Mouse (Mus musculus) limb, embryonic 14.5 days (tissue): ENCODE data around the gene Usb1. TPM values are rescaled to one million over a fixed set of nuclear protein-coding genes. Genes with fewer than 3 reads are reported as not detected.

Source experiments
- ATAC-seq: fragments of 200-750 bp; cut with Nextera tagmentation; 2 replicates; pipeline ENCODE4 v1.8.0; 2017; ENCODE audit warnings: low read depth, moderate number of reproducible peaks, moderate TSS enrichment; ENCODE audit not compliant: low FRiP score
- DNase-seq: peaks from one replicate; pipeline ENCODE4 v3.0.0-alpha.2; 2015; ENCODE audit warnings: low spot score
- H3K27ac ChIP-seq: fragments of 300-500 bp; sonication (generic); replicated peaks from 2 replicates; pipeline ENCODE4 v1.5.1; 2014; ENCODE audit warnings: low read depth, mild to moderate bottlenecking, low read length, moderate library complexity, mixed read lengths
- H3K27me3 ChIP-seq: fragments of 300-500 bp; sonication (generic); 2 replicates; pipeline ENCODE4 v1.6.1; 2014; ENCODE audit warnings: low read length, mixed read lengths; ENCODE audit not compliant: control insufficient read depth, insufficient read depth
- H3K36me3 ChIP-seq: fragments of 300-500 bp; sonication (generic); 2 replicates; pipeline ENCODE4 v1.6.1; 2014; ENCODE audit warnings: mild to moderate bottlenecking, low read length, moderate library complexity, mixed read lengths; ENCODE audit not compliant: control insufficient read depth, insufficient read depth
- H3K4me1 ChIP-seq: fragments of 300-500 bp; sonication (generic); 2 replicates; pipeline ENCODE4 v1.6.1; 2014; ENCODE audit warnings: antibody characterized with exemption, low read length, mixed read lengths; ENCODE audit not compliant: control insufficient read depth, insufficient read depth
- H3K4me2 ChIP-seq: fragments of 300-500 bp; sonication (generic); replicated peaks from 2 replicates; pipeline ENCODE4 v1.6.1; 2014; ENCODE audit warnings: low read depth, mild to moderate bottlenecking, low read length, moderate library complexity; ENCODE audit not compliant: severe bottlenecking
- H3K4me3 ChIP-seq: fragments of 300-500 bp; sonication (generic); replicated peaks from 2 replicates; pipeline ENCODE4 v1.5.1; 2014; ENCODE audit warnings: low read length
- H3K9ac ChIP-seq: fragments of 300-500 bp; sonication (generic); 2 replicates; pipeline ENCODE4 v1.6.1; 2014; ENCODE audit warnings: mild to moderate bottlenecking, low read depth, low read length, moderate library complexity; ENCODE audit not compliant: severe bottlenecking
- H3K9me3 ChIP-seq: fragments of 300-500 bp; sonication (generic); 2 replicates; pipeline ENCODE4 v1.6.1; 2016; ENCODE audit warnings: low read length; ENCODE audit not compliant: control insufficient read depth
- POLR2A ChIP-seq: fragments of 200-500 bp; IDR thresholded peaks from 2 replicates; pipeline ENCODE4 v1.8.0; 2012; ENCODE audit warnings: inconsistent platforms, mild to moderate bottlenecking, moderate library complexity, borderline replicate concordance; ENCODE audit not compliant: insufficient read depth, insufficient read length; ENCODE audit errors: extremely low read depth
- WGBS: fragments of 180-500 bp; shearing (Covaris S2); extraction: QIAGEN DNeasy Blood & Tissue Kit; methylation state at CpG from one replicate; pipeline ENCODE4 v1.1.7; 2014; 5-methylcytosine and 5-hydroxymethylcytosine counted together
- polyA plus RNA-seq, 2 experiments: library from polyadenylated mRNA; depleted of rRNA in 1 of 2; stranded (reverse) in 1 of 2; unstranded in 1 of 2; fragments of >200 nt; fragmentation: Nextera tagmentation in 1 of 2; extraction: Ambion mirVana in 1 of 2; gene quantifications; 2 replicates each; pipeline versions ENCODE4 v1.2.1 to v1.2.3; 2012 to 2014

The Usb1 gene
- polyA plus RNA-seq, 2 experiments: 34.7 to 46.6 TPM

DNA sequence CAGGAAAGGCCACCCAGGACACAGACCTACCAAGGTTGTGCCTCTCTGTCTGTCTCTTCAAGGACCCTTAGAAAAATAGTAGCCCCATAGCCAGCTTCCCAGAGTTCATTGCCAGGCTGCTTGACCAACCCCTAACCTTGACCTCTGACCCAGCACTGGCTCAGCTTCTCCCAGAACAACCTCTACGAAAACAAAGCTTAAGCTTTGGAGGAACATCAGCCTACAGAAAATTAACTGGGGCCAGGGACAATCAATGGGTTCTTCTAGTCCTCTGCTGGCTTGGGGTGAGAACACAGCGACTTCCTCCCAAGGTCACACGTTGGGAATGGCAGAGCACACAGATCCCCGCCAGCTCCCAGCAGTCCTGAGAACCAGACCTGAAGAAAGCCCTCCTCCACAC, 26.6 kb upstream of the Usb1 start:
- TF ChIP-seq POLR2A: no peak
- H3K4me2 ChIP-seq: no peak overlapping the region
- no peak overlapping the region for H3K9ac ChIP-seq
- no peak overlapping the region for H3K4me3 ChIP-seq
- WGBS: 66% methylated on average over 4 of the region's 4 CpGs
- no peaks in the 10 kb centered on the region for H3K9me3 ChIP-seq
- no peak overlapping the region for H3K27ac ChIP-seq
- H3K4me1 ChIP-seq: no peaks in the 10 kb centered on the region
- DNase-seq (no peak), ATAC-seq (no peak)
- H3K27me3 ChIP-seq: no peaks in the 10 kb centered on the region
- H3K36me3 ChIP-seq: no peaks in the 10 kb centered on the region

- no peaks in the 10 kb centered on the region for H3K27me3 ChIP-seq
- no peaks in the 10 kb centered on the region for H3K4me1 ChIP-seq
- H3K4me2 ChIP-seq: no peak within 1 kb of the TSS
- H3K9me3 ChIP-seq: no peaks in the 10 kb centered on the region
- DNase-seq (no peak), ATAC-seq (no peak)
- WGBS: 27% methylated on average over 6 of the region's 6 CpGs
- H3K36me3 ChIP-seq: no peaks in the 10 kb centered on the region
- no peak within 1 kb of the TSS for H3K9ac ChIP-seq
- TF ChIP-seq POLR2A: no peak
- no peak within 1 kb of the TSS for H3K4me3 ChIP-seq
- H3K27ac ChIP-seq: no peak within 1 kb of the TSS
These were observed 25.7 kb upstream of the Usb1 start, which contains the start of gene Cngb1 for GRCm38 (mm10) chr8:95306431-95306830. Gene Cngb1, minus strand, starts transcription at chr8:95306585.

GRCm38 (mm10) chr8:95310342-95310970, 21.6 kb upstream of the Usb1 start, which contains the start of gene Tepp:
Gene Tepp, plus strand, starts transcription at chr8:95310566.
- no peak for TF ChIP-seq POLR2A
- 33% methylated on average over 6 of the region's 6 CpGs for WGBS
- Histone ChIP-seq H3K27ac (no peak within 1 kb of the TSS), H3K4me2 (no peak within 1 kb of the TSS), H3K9ac (no peak within 1 kb of the TSS), H3K4me1 (no peaks in the 10 kb centered on the region), H3K9me3 (no peaks in the 10 kb centered on the region), H3K36me3 (no peaks in the 10 kb centered on the region), H3K27me3 (no peaks in the 10 kb centered on the region), H3K4me3 (no peak within 1 kb of the TSS)
- no peak for DNase-seq
- no peak for ATAC-seq

DNA sequence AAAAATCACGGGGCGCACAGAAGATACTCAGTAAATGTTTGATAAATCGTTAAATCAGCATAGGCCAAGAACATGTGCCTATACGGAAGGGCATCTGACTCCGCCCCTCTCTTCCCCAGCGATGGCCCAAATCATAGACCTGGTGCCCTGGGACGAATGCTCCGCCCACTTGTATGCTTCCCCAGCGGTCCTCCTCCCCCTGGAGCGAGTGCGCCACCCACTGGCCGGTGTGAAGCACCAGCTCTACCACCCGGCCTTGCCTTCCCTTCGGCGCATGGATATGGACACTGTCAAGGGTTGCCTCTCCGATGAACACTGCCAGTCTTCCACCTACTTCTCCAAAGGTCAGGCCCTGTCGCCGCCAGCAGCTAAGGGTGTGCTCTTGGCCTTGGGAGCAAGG, 19.2 kb upstream of the Usb1 start:
- Histone ChIP-seq H3K4me3 (no peak overlapping the region), H3K27me3 (no peaks in the 10 kb centered on the region), H3K9ac (no peak overlapping the region), H3K27ac (no peak overlapping the region), H3K4me2 (no peak overlapping the region), H3K4me1 (no peaks in the 10 kb centered on the region), H3K36me3 (no peaks in the 10 kb centered on the region), H3K9me3 (no peaks in the 10 kb centered on the region)
- ATAC-seq (no peak), DNase-seq (no peak)
- TF ChIP-seq POLR2A: no peak
- WGBS: 70% methylated on average over 17 of the region's 18 CpGs

GRCm38 (mm10) chr8:95313857-95314256, 18.2 kb upstream of the Usb1 start:
- no peak overlapping the region for H3K4me2 ChIP-seq
- no peak for ATAC-seq
- no peaks in the 10 kb centered on the region for H3K9me3 ChIP-seq
- no peak for DNase-seq
- no peak for TF ChIP-seq POLR2A
- no peak overlapping the region for H3K4me3 ChIP-seq
- 88% methylated on average over 6 of the region's 6 CpGs for WGBS
- no peak overlapping the region for H3K27ac ChIP-seq
- no peaks in the 10 kb centered on the region for H3K27me3 ChIP-seq
- H3K4me1 ChIP-seq: no peaks in the 10 kb centered on the region
- H3K36me3 ChIP-seq: no peaks in the 10 kb centered on the region
- H3K9ac ChIP-seq: no peak overlapping the region

DNA sequence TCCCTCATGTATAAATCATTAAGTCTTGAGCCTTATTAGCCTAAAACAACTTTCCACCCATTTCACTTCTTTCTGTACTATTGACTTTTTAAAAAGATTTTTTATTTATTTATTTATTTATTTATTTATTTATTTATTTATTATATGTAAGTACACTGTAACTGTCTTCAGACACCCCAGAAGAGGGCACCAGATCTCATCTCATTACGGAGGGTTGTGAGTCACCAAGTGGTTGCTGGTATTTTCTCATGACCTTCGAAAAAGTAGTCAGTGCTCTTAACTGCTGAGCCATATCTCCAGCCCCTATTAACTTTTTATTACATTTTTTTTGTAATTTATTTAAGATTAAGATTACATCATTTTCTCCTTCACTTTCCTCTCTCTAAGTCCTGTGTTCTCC, 17.4 kb upstream of the Usb1 start:
- no peaks in the 10 kb centered on the region for H3K27me3 ChIP-seq
- H3K4me1 ChIP-seq: no peaks in the 10 kb centered on the region
- TF ChIP-seq POLR2A: no peak
- H3K36me3 ChIP-seq: no peaks in the 10 kb centered on the region
- H3K4me3 ChIP-seq: no peak overlapping the region
- ATAC-seq (no peak), DNase-seq (no peak)
- no peak overlapping the region for H3K27ac ChIP-seq
- WGBS: 64% methylated on average over 2 of the region's 2 CpGs
- no peak overlapping the region for H3K4me2 ChIP-seq
- H3K9ac ChIP-seq: no peak overlapping the region
- H3K9me3 ChIP-seq: no peaks in the 10 kb centered on the region
